Mouse (Mus musculus): ENCODE data around the gene Bmp10.

Gene Bmp10

GRCm38 (mm10) chr6:87428487-87429044, at the start of gene Bmp10:
Gene Bmp10 (plus strand): TSS chr6:87428994.
- in situ Hi-C loops (cut with MboI), result no loop called here

- in situ Hi-C loops (cut with MboI), result no loop called here
These were observed 44.7 kb upstream of the Bmp10 start for GRCm38 (mm10) chr6:87383926-87384691.

- in situ Hi-C loops (cut with MboI), result no loop called here
These were observed 44.0 kb upstream of the Bmp10 start for GRCm38 (mm10) chr6:87384761-87385160.

GRCm38 (mm10) chr6:87386203-87386602, 42.6 kb upstream of the Bmp10 start:
- in situ Hi-C loops (cut with MboI), result no loop called here

- in situ Hi-C loops (cut with MboI), result no loop called here
These were observed 42.1 kb upstream of the Bmp10 start for GRCm38 (mm10) chr6:87386681-87387080.

GRCm38 (mm10) chr6:87388877-87389276, 39.9 kb upstream of the Bmp10 start, which contains the start of gene Gkn3:
Gene Gkn3 (minus strand): TSS chr6:87388935.
- in situ Hi-C loops (cut with MboI), result no loop called here

GRCm38 (mm10) chr6:87389455-87389989, 39.3 kb upstream of the Bmp10 start:
- in situ Hi-C loops (cut with MboI), result no loop called here

- in situ Hi-C loops (cut with MboI), result no loop called here
These were observed 35.2 kb upstream of the Bmp10 start for GRCm38 (mm10) chr6:87393466-87394205.

GRCm38 (mm10) chr6:87394783-87395182, 34.0 kb upstream of the Bmp10 start:
- in situ Hi-C loops (cut with MboI), result loop anchor here (5.0 kb wide), 1 partner anchor 273 kb away; no protein-coding TSS in a partner anchor

- in situ Hi-C loops (cut with MboI), result loop anchor here (5.0 kb wide), 1 partner anchor 268 kb away; no protein-coding TSS in a partner anchor
These were observed 29.7 kb upstream of the Bmp10 start for GRCm38 (mm10) chr6:87399137-87399536.

- in situ Hi-C loops (cut with MboI), result loop anchor here (5.0 kb wide), 1 partner anchor 267 kb away; no protein-coding TSS in a partner anchor
These were observed 28.8 kb upstream of the Bmp10 start for GRCm38 (mm10) chr6:87399886-87400566.

- in situ Hi-C loops (cut with MboI), result no loop called here
These were observed 27.3 kb upstream of the Bmp10 start for GRCm38 (mm10) chr6:87401456-87401855.

GRCm38 (mm10) chr6:87412011-87412410, 16.8 kb upstream of the Bmp10 start:
- in situ Hi-C loops (cut with MboI), result no loop called here

- in situ Hi-C loops (cut with MboI), result no loop called here
These were observed 6.5 kb upstream of the Bmp10 start for GRCm38 (mm10) chr6:87422304-87422703.

GRCm38 (mm10) chr6:87424037-87424816, 4.6 kb upstream of the Bmp10 start:
- in situ Hi-C loops (cut with MboI), result no loop called here

- in situ Hi-C loops (cut with MboI), result no loop called here
These were observed 1.8 kb upstream of the Bmp10 start for GRCm38 (mm10) chr6:87426954-87427353.

GRCm38 (mm10) chr6:87427616-87428015, 1.2 kb upstream of the Bmp10 start:
- in situ Hi-C loops (cut with MboI), result no loop called here

GRCm38 (mm10) chr6:87435791-87436190, 7.0 kb downstream of the Bmp10 start:
- in situ Hi-C loops (cut with MboI), result no loop called here

- in situ Hi-C loops (cut with MboI), result no loop called here
These were observed 8.0 kb downstream of the Bmp10 start for GRCm38 (mm10) chr6:87436745-87437144.

- in situ Hi-C loops (cut with MboI), result no loop called here
These were observed 14.5 kb downstream of the Bmp10 start for GRCm38 (mm10) chr6:87443253-87443652.

GRCm38 (mm10) chr6:87445222-87445621, 16.4 kb downstream of the Bmp10 start:
- in situ Hi-C loops (cut with MboI), result no loop called here
